Mouse (Mus musculus): ENCODE results near the gene Tmem198. TPM values are rescaled to one million over a fixed set of nuclear protein-coding genes. Genes with fewer than 3 reads are reported as not detected.
A peak's percentile ranks its signal among the peaks of the same experiment; 100 is the strongest.

Tmem198 gene
- total RNA-seq (2015) (0.11 TPM in 1 of 2 replicates, not detected in the other), total RNA-seq (2017) (0.15 TPM in 1 of 2 replicates, not detected in the other)

DNA sequence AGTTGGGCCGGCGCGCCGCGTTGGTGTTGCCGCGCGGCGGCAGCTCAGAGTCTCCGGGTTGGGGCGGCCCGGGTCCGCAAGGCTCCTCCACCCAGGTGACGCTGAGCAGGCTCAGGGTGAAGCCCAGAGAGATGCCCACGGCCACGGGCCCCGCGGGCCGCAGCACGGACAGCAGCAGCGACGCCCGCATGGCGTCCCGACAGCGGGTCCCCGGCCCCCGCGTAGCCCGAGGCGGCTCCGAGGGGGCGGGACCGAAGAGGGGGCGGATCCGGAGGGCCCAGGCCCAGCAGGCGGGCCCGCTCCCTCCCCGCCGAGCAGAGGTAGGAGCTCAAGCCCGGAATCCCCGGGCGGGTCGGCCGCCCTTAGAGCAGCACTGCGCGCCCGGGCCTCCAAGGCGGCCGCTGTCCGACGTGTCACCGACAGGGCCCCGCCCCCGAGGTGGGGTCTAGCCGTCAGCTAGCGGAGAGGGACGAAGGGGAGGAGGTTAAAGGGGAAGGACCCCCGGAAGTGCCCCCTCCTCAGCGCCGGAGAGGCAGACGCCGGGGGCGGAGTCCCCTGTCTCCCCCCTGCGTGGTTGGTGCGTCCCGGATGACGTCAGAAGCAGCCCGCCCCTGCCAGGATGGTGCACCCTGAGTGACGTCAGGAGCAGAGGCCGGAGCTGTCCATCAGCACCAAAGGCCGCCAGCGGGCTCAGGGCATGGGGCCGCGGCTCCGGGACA lies at the start of gene Tmem198, which contains the start of gene Chpf:
TSS of gene Tmem198 (plus strand) at position 617 of the 719 bp plus-strand sequence.
TSS of gene Chpf (minus strand) at position 392 of the 719 bp plus-strand sequence.
- ATAC-seq (ENCODE audit: poor library complexity, severe bottlenecking): peak; percentile 82

DNA sequence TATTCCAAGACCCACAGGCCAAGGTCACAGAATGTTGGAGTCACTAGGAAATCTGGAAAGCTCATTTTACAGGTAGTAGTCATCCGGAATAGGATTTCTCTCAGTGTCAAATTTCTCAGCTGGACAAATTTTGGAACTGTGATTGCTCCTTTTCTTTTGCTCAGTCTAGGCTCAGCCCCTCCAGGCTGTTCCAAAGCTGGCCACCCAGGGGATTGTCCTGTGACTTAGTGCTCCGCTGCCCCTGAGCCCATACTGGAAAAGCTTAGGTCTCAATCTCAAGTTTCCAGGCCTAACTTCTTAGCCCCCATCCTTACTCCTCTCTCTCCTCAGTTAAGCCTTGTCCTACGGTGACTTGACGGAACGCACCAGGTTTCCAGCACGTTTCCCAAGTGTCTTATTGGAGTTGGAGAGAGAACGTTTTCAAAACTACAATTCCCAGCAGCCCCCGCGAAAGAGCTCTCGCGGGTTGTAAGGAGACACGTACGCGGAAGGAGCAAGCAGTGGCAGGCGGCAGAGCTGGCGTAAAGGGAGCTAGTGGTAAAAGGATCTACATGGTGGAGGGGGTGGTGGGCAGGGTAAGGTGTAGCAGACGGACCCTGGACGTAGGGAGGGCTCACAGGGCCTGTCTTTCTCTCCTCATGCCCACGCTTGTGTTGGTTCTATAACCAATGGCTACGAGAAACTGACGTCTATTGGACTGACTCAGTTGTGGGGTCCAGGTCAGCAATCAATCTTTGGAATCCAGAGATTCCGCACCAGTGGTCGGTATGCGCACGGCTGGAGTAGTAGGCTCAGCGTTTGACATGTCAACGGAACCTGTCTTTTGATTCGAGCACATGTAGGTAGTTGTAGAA lies 43.6 kb upstream of the Tmem198 start, which contains the start of gene Gmppa:
TSS of gene Gmppa (plus strand) at position 456 of the 854 bp plus-strand sequence.
- peak; percentile 96 for ATAC-seq (ENCODE audit: poor library complexity, severe bottlenecking)

GRCm38 (mm10) chr1:75438782-75439181 lies 40.5 kb upstream of the Tmem198 start:
- ATAC-seq (ENCODE audit: poor library complexity, severe bottlenecking): no peak

GRCm38 (mm10) chr1:75440661-75441060 lies 38.7 kb upstream of the Tmem198 start:
- no peak for ATAC-seq (ENCODE audit: poor library complexity, severe bottlenecking)

DNA sequence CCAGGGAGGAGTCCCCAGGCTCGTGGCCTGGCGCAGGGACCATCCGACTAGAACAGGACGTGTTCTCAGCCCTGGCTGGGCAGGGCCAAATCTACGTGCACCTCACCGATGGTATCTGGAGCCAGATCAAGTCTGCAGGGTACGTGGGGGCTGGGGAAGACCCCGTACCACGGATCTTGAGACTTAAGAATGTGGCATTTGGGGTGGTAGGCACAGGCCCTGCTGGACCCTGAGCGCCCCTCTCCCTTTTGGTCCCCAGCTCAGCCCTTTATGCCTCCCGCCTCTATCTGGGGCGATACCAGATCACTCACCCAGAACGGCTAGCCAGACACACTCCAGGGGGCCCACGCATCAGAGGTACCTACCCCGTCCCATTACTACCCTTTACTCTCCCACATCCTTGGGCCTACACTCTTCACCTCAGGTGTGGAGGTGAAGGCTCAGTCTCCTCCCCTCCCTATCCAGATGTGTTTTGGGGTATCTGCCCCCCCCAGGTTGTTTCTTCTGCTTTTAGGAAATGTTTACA lies 37.8 kb upstream of the Tmem198 start:
- no peak for ATAC-seq (ENCODE audit: poor library complexity, severe bottlenecking)

GRCm38 (mm10) chr1:75442171-75442570 lies 37.2 kb upstream of the Tmem198 start:
- no peak for ATAC-seq (ENCODE audit: poor library complexity, severe bottlenecking)

GRCm38 (mm10) chr1:75442811-75443210 lies 36.5 kb upstream of the Tmem198 start:
- no peak for ATAC-seq (ENCODE audit: poor library complexity, severe bottlenecking)

DNA sequence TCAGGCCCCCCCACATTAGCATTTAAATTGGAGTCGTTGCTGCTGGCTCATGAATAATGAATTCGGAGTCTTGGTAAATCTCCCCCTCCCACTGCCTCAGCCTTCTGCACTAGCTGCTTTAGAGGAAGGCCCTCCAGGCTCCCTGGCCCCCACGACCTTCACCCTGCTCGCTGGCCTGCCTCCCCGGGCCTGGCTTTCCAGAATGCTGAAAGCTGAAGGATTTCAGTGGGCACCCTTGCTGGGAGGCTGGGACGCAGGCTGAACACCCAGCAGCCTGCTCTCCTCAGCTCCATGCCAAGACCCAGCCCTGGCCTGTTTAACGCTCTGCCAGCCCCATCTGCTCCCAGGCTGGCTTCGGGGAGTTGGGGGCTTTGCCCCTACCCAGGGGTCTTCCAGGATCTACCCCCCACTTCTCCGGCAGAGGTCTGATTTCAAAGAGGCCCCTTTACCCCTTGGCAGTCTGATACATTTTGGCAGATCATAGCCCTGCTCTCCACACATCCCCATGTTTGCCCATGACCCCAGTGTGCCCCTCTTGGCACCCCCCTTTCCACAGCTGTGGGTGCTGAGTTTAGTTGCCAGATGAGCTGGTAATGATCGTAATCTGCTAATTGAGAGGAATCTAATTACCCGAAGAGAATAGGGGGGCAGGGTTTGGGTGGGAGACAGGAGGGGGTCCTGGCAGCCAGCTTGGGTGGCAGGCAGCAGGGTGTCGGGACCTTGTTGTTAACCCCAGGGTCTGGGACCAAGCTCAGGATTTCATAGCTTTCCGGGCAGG lies 35.9 kb upstream of the Tmem198 start:
- ATAC-seq (ENCODE audit: poor library complexity, severe bottlenecking): no peak

DNA sequence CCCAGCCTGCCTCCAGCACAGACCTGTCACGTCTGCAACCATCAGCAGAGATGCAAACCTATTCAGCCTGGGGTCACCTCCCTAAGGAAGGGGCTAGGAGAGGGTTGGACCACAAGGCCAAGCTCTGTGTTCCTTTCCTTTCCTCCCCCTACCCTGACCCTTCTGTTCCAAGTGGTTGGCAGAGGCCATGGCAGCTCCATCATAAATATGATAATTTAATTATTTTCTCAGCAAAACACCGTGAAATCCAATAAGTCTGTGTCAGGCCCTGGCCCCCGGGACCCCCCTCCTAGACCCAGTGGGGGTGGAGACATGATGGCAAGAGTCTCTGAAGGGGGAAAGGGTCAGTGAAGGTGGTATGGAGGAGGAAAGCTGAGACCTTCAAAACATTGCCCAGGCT lies 35.1 kb upstream of the Tmem198 start:
- ATAC-seq (ENCODE audit: poor library complexity, severe bottlenecking): no peak

GRCm38 (mm10) chr1:75445141-75445701 lies 34.1 kb upstream of the Tmem198 start:
- no peak for ATAC-seq (ENCODE audit: poor library complexity, severe bottlenecking)

- peak; percentile 85 for ATAC-seq (ENCODE audit: poor library complexity, severe bottlenecking)
Measured at GRCm38 (mm10) chr1:75445751-75446611, 33.4 kb upstream of the Tmem198 start.

DNA sequence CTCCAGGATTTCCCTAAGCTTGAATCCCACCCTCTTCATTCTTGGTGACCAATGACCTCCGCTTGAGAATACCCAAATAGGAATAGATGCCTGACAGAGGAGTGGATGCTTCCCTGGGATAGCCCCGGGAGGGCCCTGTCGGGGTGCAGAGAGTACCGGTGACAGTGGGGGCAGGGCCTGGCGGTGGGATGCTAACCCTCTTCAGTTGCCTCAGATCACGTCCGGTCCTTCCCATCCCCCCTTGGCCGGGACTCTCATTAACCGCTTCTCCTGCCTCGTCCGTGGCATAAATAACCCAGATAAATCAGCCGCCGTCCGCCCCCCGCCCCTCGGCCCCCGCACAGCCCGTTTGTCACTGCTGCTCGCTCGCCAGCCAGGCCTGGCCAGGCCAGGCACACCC lies 32.7 kb upstream of the Tmem198 start:
- no peak for ATAC-seq (ENCODE audit: poor library complexity, severe bottlenecking)

DNA sequence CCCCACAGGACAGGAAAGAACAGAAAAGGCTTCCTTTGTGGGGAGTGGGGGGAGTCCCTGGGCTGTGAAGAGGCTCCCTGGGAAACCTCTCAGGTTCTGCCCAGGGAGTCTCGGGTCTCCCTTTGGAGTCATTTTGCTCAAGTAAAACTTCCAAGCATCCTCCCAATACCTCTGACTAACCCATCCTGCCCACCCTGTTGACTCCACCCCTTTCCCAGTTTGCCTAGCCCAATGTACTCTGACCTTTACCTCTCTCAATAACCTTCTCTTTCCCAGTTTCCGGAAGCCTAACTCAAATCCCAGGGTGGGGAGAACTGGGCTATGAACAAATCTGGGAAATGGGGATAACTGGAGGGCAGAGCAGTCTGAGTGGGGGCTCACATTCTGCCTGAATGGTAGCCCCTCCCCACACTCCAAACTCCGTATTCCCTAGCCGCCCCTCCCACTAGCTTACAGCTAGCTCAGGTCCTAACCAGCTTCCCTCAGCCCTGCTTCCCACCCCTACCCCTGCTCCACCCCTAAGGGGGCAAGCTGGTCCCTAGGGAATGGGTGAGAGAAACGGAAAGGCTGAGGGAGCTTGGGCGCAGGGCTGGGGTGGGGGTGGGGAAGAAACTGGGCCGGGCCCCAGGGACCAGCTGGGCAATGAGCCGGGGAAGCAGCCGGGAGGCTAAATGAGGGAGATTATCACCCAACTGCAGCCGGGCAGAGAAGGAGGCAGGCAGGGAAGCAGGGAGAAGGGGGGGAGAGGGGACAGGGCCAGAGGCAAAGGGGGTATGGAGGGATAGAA lies 31.9 kb upstream of the Tmem198 start:
- ATAC-seq (ENCODE audit: poor library complexity, severe bottlenecking): no peak

DNA sequence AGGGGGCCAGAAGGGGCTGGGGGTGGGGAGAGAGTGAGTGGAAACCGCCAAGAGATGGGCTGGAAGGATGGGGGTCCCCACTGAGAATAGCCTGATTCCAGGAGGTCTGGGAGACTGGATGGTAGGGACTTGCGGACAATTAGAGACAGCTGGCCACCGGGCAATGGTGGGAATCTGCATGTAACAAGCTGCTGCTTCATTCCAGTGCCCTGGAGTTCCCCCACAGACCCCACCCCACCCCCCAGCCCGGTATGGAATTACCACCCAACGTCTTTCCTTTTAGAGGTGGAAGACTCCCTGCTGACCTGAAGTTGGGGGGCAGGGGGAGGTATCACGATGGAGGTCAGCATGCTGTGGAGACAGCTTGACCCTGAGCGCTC lies 31.3 kb upstream of the Tmem198 start:
- no peak for ATAC-seq (ENCODE audit: poor library complexity, severe bottlenecking)

GRCm38 (mm10) chr1:75448937-75449336 lies 30.4 kb upstream of the Tmem198 start:
- no peak for ATAC-seq (ENCODE audit: poor library complexity, severe bottlenecking)

- ATAC-seq (ENCODE audit: poor library complexity, severe bottlenecking): peak; percentile 17; the same call in 1 of the 2 replicates
Measured at GRCm38 (mm10) chr1:75449377-75450135, 29.8 kb upstream of the Tmem198 start.

- ATAC-seq (ENCODE audit: poor library complexity, severe bottlenecking): 0 out of 2 replicates have a peak, but pooled peaks have one; percentile 39
Measured at GRCm38 (mm10) chr1:75450314-75451005, 28.9 kb upstream of the Tmem198 start, which contains the start of gene Asic4. TSS of gene Asic4 (plus strand) at chr1:75450436.

All from megakaryocyte, adult 5-6 weeks (primary cell).